Mouse (Mus musculus) liver, embryonic 11.5 days (tissue): Measurements from ENCODE around the gene Paox. TPM values are rescaled to one million over a fixed set of nuclear protein-coding genes. Genes with fewer than 3 reads are reported as not detected.

Experiments used
- ATAC-seq: fragments of 200-750 bp; cut with Nextera tagmentation; replicated peaks from 2 replicates; pipeline ENCODE4 v1.8.0; 2017; ENCODE audit warnings: moderate number of reproducible peaks, mild to moderate bottlenecking, moderate TSS enrichment, moderate library complexity; ENCODE audit not compliant: low FRiP score
- DNase-seq: peaks from one replicate; pipeline ENCODE4 v3.0.0-alpha.2; 2017; ENCODE audit warnings: low spot score
- H3K27ac ChIP-seq: fragments of 300-500 bp; sonication (generic); 2 replicates; pipeline ENCODE4 v1.5.1; 2014; ENCODE audit warnings: mild to moderate bottlenecking, low read depth, low read length, control low read depth
- H3K27me3 ChIP-seq: fragments of 300-500 bp; sonication (generic); replicated peaks from 2 replicates; pipeline ENCODE4 v1.6.1; 2014; ENCODE audit warnings: low read length, mixed read lengths; ENCODE audit not compliant: control insufficient read depth, insufficient read depth
- H3K36me3 ChIP-seq: fragments of 300-500 bp; sonication (generic); 2 replicates; pipeline ENCODE4 v1.6.1; 2014; ENCODE audit warnings: mild to moderate bottlenecking, low read length, moderate library complexity, mixed read lengths; ENCODE audit not compliant: control insufficient read depth, insufficient read depth
- H3K4me1 ChIP-seq: fragments of 300-500 bp; sonication (generic); replicated peaks from 2 replicates; pipeline ENCODE4 v1.6.1; 2014; ENCODE audit warnings: low read length, mixed read lengths; ENCODE audit not compliant: control insufficient read depth, insufficient read depth
- H3K4me2 ChIP-seq: fragments of 300-500 bp; sonication (generic); 2 replicates; pipeline ENCODE4 v1.6.1; 2014; ENCODE audit warnings: mild to moderate bottlenecking, control low read depth, moderate library complexity
- H3K4me3 ChIP-seq: fragments of 300-500 bp; sonication (generic); 2 replicates; pipeline ENCODE4 v1.5.1; 2014; ENCODE audit warnings: low read depth, low read length, control low read depth
- H3K9ac ChIP-seq: fragments of 300-500 bp; sonication (generic); 2 replicates; pipeline ENCODE4 v1.6.1; 2014; ENCODE audit warnings: low read depth, low read length, control low read depth
- H3K9me3 ChIP-seq: fragments of 300-500 bp; sonication (generic); 2 replicates; pipeline ENCODE4 v1.6.1; 2016; ENCODE audit warnings: low read length, inconsistent platforms, mixed read lengths; ENCODE audit not compliant: control insufficient read depth
- WGBS: fragments of 180-500 bp; shearing (Covaris S2); extraction: QIAGEN DNeasy Blood & Tissue Kit; methylation state at CpG from one replicate; pipeline ENCODE4 v1.1.7; 2014; 5-methylcytosine and 5-hydroxymethylcytosine counted together
- polyA plus RNA-seq: library from polyadenylated mRNA; unstranded; fragments of >200 nt; fragmentation: Nextera tagmentation; extraction: Ambion mirVana; gene quantifications from 2 replicates; pipeline ENCODE4 v1.2.1, GENCODE M21; 2014

Paox gene
- polyA plus RNA-seq, 1 experiment from 2014 or later = 20.7 TPM

DNA sequence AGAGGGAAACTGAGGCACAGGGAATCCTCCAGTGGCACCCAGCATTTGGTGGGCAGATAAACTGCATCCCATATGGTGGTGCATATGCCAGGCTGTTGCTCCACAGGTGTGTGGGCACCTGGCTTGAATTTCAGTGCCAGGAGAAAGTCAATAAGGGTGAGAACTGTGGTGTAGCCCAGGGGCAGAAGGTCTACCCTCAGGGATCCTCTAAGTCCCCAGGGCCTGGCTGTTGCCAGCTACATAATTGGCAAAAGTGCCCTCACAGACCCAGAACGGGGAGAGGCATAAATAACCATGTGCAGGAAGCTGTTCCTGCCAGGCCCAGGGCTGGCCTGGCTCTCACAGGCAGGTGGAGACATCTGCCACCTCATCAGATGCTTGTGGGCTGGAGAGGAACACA lies 57.3 kb downstream of the Paox start, which contains the start of gene Olfr523:
Gene Olfr523, plus strand, starts transcription at position 282 of the 400 bp plus-strand sequence.
- ATAC-seq (no peak), DNase-seq (no peak)
- Histone ChIP-seq H3K4me2 (no peak within 1 kb of the TSS), H3K9me3 (no peaks in the 10 kb centered on the region), H3K4me1 (no peaks in the 10 kb centered on the region), H3K9ac (no peak within 1 kb of the TSS), H3K36me3 (no peaks in the 10 kb centered on the region), H3K27me3 (no peaks in the 10 kb centered on the region), H3K27ac (no peak within 1 kb of the TSS), H3K4me3 (no peak within 1 kb of the TSS)
- 59% methylated on average over 1 of the region's 1 CpGs for WGBS

DNA sequence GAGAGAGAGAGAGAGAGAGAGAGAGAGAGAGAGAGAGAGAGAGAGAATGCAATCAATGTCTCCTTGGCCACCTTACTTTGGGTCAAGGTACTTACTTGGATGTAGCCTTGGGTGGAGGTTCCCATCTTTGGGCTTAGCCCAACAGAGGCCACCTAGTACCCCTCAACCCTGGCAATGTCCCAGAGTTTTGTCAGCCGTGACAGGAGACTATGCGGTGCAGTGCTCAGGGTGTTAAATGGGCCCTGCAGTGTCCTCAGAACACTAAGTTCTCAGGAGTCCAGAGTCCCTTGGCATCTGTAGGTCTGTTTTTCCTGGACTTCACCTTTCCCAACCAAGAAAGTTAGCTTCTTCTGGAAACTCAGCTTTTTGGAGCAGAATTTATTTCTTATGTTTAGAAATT lies 63.6 kb downstream of the Paox start:
- no peak overlapping the region for H3K4me3 ChIP-seq
- H3K4me2 ChIP-seq = no peak overlapping the region
- no peak overlapping the region for H3K9ac ChIP-seq
- no peaks in the 10 kb centered on the region for H3K4me1 ChIP-seq
- DNase-seq = no peak
- H3K36me3 ChIP-seq = no peaks in the 10 kb centered on the region
- WGBS = 85% methylated on average over 2 of the region's 2 CpGs
- H3K9me3 ChIP-seq = no peaks in the 10 kb centered on the region
- H3K27ac ChIP-seq = no peak overlapping the region
- H3K27me3 ChIP-seq = no peaks in the 10 kb centered on the region
- ATAC-seq = no peak

- Histone ChIP-seq H3K9ac (no peak overlapping the region), H3K4me3 (no peak overlapping the region), H3K4me1 (no peaks in the 10 kb centered on the region), H3K27ac (no peak overlapping the region), H3K27me3 (no peaks in the 10 kb centered on the region), H3K4me2 (no peak overlapping the region), H3K36me3 (no peaks in the 10 kb centered on the region), H3K9me3 (no peaks in the 10 kb centered on the region)
- ATAC-seq (no peak), DNase-seq (no peak)
- WGBS = 83% methylated on average over 2 of the region's 2 CpGs
These were observed 65.1 kb downstream of the Paox start for GRCm38 (mm10) chr7:140180692-140181091.

DNA sequence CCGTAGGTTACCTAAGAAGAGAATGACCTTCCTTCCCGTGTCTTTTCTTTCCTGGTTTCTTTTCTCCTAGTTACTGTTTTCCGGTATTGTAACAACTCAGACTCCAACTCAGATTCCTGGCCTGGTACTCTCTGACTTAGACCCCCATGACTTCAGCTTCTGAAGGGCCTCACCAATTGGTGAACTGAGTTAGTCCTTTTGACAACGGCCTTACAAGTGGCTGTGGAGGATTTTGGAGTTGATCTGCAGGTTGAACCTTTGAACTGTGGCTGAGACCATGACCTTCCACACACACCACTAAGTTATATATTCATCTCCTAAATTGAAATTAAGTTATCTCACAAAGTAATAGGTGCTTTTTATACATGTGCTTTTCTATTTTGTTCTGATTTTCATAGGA lies 68.6 kb downstream of the Paox start:
- DNase-seq = no peak
- Histone ChIP-seq H3K4me3 (no peak overlapping the region), H3K27ac (no peak overlapping the region), H3K9ac (no peak overlapping the region), H3K36me3 (no peaks in the 10 kb centered on the region), H3K4me1 (no peaks in the 10 kb centered on the region), H3K4me2 (no peak overlapping the region), H3K9me3 (no peaks in the 10 kb centered on the region), H3K27me3 (no peaks in the 10 kb centered on the region)
- ATAC-seq = no peak
- WGBS = 82% methylated on average over 4 of the region's 4 CpGs

Other genes with a start within 250 kb of the Paox start
- not detected in 2 replicates for gene Kndc1, start 221.1 kb upstream of the Paox start, polyA plus RNA-seq
- not detected in 2 replicates for gene Utf1, start 172.0 kb upstream of the Paox start, polyA plus RNA-seq
- not detected in 2 replicates for gene 6430531B16Rik, start 137.0 kb upstream of the Paox start, polyA plus RNA-seq
- 1.1 and 1.4 TPM in 2 replicates for gene Adam8, start 123.2 kb upstream of the Paox start, polyA plus RNA-seq
- 41.4 and 44.6 TPM in 2 replicates for gene Zfp511, start 79.4 kb upstream of the Paox start, polyA plus RNA-seq
- gene Tubgcp2, start 79.1 kb upstream of the Paox start, polyA plus RNA-seq = 45.1 and 52.6 TPM in 2 replicates
- 0.11 TPM in 1 of 2 replicates, not detected in the other for gene Msx3, start 66.7 kb upstream of the Paox start, polyA plus RNA-seq
- gene Caly, start 33.3 kb upstream of the Paox start, polyA plus RNA-seq = 0.19 and 0.52 TPM in 2 replicates
- gene Prap1, start 22.4 kb upstream of the Paox start, polyA plus RNA-seq = not detected in 2 replicates
- gene Fuom, start 13.4 kb upstream of the Paox start, polyA plus RNA-seq = 12.7 and 13.5 TPM in 2 replicates
- 119 and 129 TPM in 2 replicates for gene Echs1, start 677 bp downstream of the Paox start, polyA plus RNA-seq
- gene Mtg1, start 21.8 kb downstream of the Paox start, polyA plus RNA-seq = 41.6 and 46.8 TPM in 2 replicates
- not detected in 2 replicates for gene Sprn, start 39.1 kb downstream of the Paox start, polyA plus RNA-seq
- gene Olfr522, start 49.0 kb downstream of the Paox start, polyA plus RNA-seq = not detected in 2 replicates
- not detected in 2 replicates for gene Olfr523, start 57.4 kb downstream of the Paox start, polyA plus RNA-seq
- not detected in 2 replicates for gene Olfr524, start 90.2 kb downstream of the Paox start, polyA plus RNA-seq
- 0.09 TPM in 1 of 2 replicates, not detected in the other for gene Cd163l1, start 102.5 kb downstream of the Paox start, polyA plus RNA-seq
- not detected in 2 replicates for gene 5830411N06Rik, start 131.5 kb downstream of the Paox start, polyA plus RNA-seq
- not detected in 2 replicates for gene Olfr525, start 205.1 kb downstream of the Paox start, polyA plus RNA-seq
- not detected in 2 replicates for gene Olfr527, start 218.2 kb downstream of the Paox start, polyA plus RNA-seq
- gene Olfr60, start 245.9 kb downstream of the Paox start, polyA plus RNA-seq = not detected in 2 replicates